In genomic region chr8:119972558-119972957, GRCm38 (mm10) we compare ENCODE assay signal across 13 mouse cellular contexts. TPM values are rescaled to one million over a fixed set of nuclear protein-coding genes. Genes with fewer than 3 reads are reported as not detected.
A peak's percentile ranks its signal among the peaks of the same experiment; 100 is the strongest.
DNase-seq lines count a peak whose midpoint lies in the region; ATAC-seq and TF ChIP-seq lines count a peak whose summit lies in the region.
"Had no signal": no experiment of that assay in that cellular context is flagged by ENCODE, and none has a peak within 500 bp of the region (broad histone marks: within the 10 kb centered on the region; RNA-seq: fewer than 3 reads in every experiment).

No protein-coding gene starts in this region.

- ATAC-seq in hindbrain, embryonic 11.5 days (ENCODE audit: low FRiP score): no peak
- no peak for ATAC-seq in liver, embryonic 13.5 days (ENCODE audit: low read depth)
- ATAC-seq in forebrain, embryonic 14.5 days: no peak
- ATAC-seq: forebrain, embryonic 16.5 days had no signal

- TF ChIP-seq CTCF in thymus, adult 2 months (IDR thresholded peaks at IDR 0.05; ENCODE audit: borderline replicate concordance, control insufficient read depth, extremely low read depth, insufficient read depth, low read length, poor library complexity): no peak

- no peak for DNase-seq in hindbrain, embryonic 10.5 days (ENCODE audit: low spot score)
- DNase-seq in hindbrain, embryonic 11.5 days (ENCODE audit: low spot score): no peak
- peak; percentile 25 for DNase-seq in thymus, adult 2 months
- DNase-seq in thymus, adult 18-20 months: no peak
- peak; percentile 9 for DNase-seq in liver, embryonic 13.5 days
- DNase-seq in yolk sac, embryonic 10.5 days (ENCODE audit: low spot score): peak; percentile 8
- no peak for DNase-seq in forebrain, embryonic 14.5 days (ENCODE audit: low spot score)
- DNase-seq in testis, postnatal 14 days (ENCODE audit: low spot score): no peak

- H3K4me1 ChIP-seq in hindbrain, embryonic 10.5 days (replicated peaks): peaks cover 15% of the 10 kb centered on the region
- H3K4me1 ChIP-seq in hindbrain, embryonic 11.5 days (replicated peaks; ENCODE audit: control insufficient read depth, insufficient read depth, low read length): no peaks in the 10 kb centered on the region
- H3K4me1 ChIP-seq in thymus, adult 2 months (replicated peaks; ENCODE audit: control insufficient read depth, insufficient read depth, low read length): peaks cover 9% of the 10 kb centered on the region
- no peaks in the 10 kb centered on the region for H3K4me1 ChIP-seq in liver, embryonic 13.5 days (replicated peaks)
- H3K4me1 ChIP-seq in forebrain, embryonic 14.5 days (ENCODE audit: control insufficient read depth, insufficient read depth, low read length): no peaks in the 10 kb centered on the region
- H3K4me1 ChIP-seq: embryonic facial prominence, embryonic 13.5 days; hindbrain, embryonic 13.5 days; midbrain, embryonic 10.5 days; neural tube, embryonic 12.5 days had no signal

- WGBS in hindbrain, embryonic 10.5 days: 80% methylated on average over 12 of the region's 12 CpGs
- 77% methylated on average over 12 of the region's 12 CpGs for WGBS in hindbrain, embryonic 11.5 days
- 15% methylated on average over 12 of the region's 12 CpGs for WGBS in thymus, adult 2 months
- 15% methylated on average over 12 of the region's 12 CpGs for WGBS in liver, embryonic 13.5 days (ENCODE audit: insufficient replicate concordance)
- 78% methylated on average over 12 of the region's 12 CpGs for WGBS in forebrain, embryonic 14.5 days

- H3K4me3 ChIP-seq in hindbrain, embryonic 10.5 days: no peak overlapping the region
- no peak overlapping the region for H3K4me3 ChIP-seq in hindbrain, embryonic 11.5 days (ENCODE audit: low read depth, low read length)
- no peak overlapping the region for H3K4me3 ChIP-seq in thymus, adult 2 months (ENCODE audit: control insufficient read depth, insufficient read depth, low read length)
- H3K4me3 ChIP-seq in liver, embryonic 13.5 days (replicated peaks): no peak overlapping the region
- no peak overlapping the region for H3K4me3 ChIP-seq in forebrain, embryonic 14.5 days (ENCODE audit: low read depth, low read length)
- H3K4me3 ChIP-seq: embryonic facial prominence, embryonic 13.5 days; hindbrain, embryonic 13.5 days; midbrain, embryonic 10.5 days; neural tube, embryonic 12.5 days had no signal

- no peaks in the 10 kb centered on the region for H3K27me3 ChIP-seq in hindbrain, embryonic 10.5 days (ENCODE audit: insufficient read depth, poor library complexity, severe bottlenecking)
- H3K27me3 ChIP-seq in hindbrain, embryonic 11.5 days (ENCODE audit: control insufficient read depth, insufficient read depth, low read length): no peaks in the 10 kb centered on the region
- H3K27me3 ChIP-seq in thymus, adult 2 months (ENCODE audit: control insufficient read depth, insufficient read depth, low read length): no peaks in the 10 kb centered on the region
- no peaks in the 10 kb centered on the region for H3K27me3 ChIP-seq in liver, embryonic 13.5 days
- no peaks in the 10 kb centered on the region for H3K27me3 ChIP-seq in forebrain, embryonic 14.5 days (replicated peaks; ENCODE audit: control insufficient read depth, insufficient read depth, low read length)
- H3K27me3 ChIP-seq: embryonic facial prominence, embryonic 13.5 days; hindbrain, embryonic 13.5 days; neural tube, embryonic 12.5 days had no signal

- no peak overlapping the region for H3K9ac ChIP-seq in hindbrain, embryonic 11.5 days (ENCODE audit: low read depth, low read length)
- no peak overlapping the region for H3K9ac ChIP-seq in liver, embryonic 13.5 days
- no peak overlapping the region for H3K9ac ChIP-seq in forebrain, embryonic 14.5 days (ENCODE audit: low read length)
- H3K9ac ChIP-seq: embryonic facial prominence, embryonic 13.5 days; hindbrain, embryonic 13.5 days; neural tube, embryonic 12.5 days had no signal

- TF ChIP-seq POLR2A in thymus, adult 2 months (IDR thresholded peaks at IDR 0.05; ENCODE audit: control insufficient read depth, extremely low read depth, insufficient read depth, low read length, poor library complexity): no peak

- H3K9me3 ChIP-seq in hindbrain, embryonic 10.5 days: peaks cover 5% of the 10 kb centered on the region
- H3K9me3 ChIP-seq in hindbrain, embryonic 11.5 days (ENCODE audit: control insufficient read depth, low read length): no peaks in the 10 kb centered on the region
- no peaks in the 10 kb centered on the region for H3K9me3 ChIP-seq in liver, embryonic 13.5 days (replicated peaks)
- no peaks in the 10 kb centered on the region for H3K9me3 ChIP-seq in forebrain, embryonic 14.5 days (replicated peaks; ENCODE audit: control insufficient read depth, low read length)
- H3K9me3 ChIP-seq: hindbrain, embryonic 13.5 days had no signal

- peaks cover 1% of the 10 kb centered on the region; the same call in 1 of the 2 replicates for H3K36me3 ChIP-seq in hindbrain, embryonic 10.5 days
- no peaks in the 10 kb centered on the region for H3K36me3 ChIP-seq in hindbrain, embryonic 11.5 days (ENCODE audit: control insufficient read depth, insufficient read depth, low read length)
- no peaks in the 10 kb centered on the region for H3K36me3 ChIP-seq in thymus, adult 2 months (ENCODE audit: control insufficient read depth, insufficient read depth, low read length)
- no peaks in the 10 kb centered on the region for H3K36me3 ChIP-seq in liver, embryonic 13.5 days
- no peaks in the 10 kb centered on the region for H3K36me3 ChIP-seq in forebrain, embryonic 14.5 days (ENCODE audit: control insufficient read depth, insufficient read depth, low read length)
- H3K36me3 ChIP-seq: embryonic facial prominence, embryonic 13.5 days; hindbrain, embryonic 13.5 days; neural tube, embryonic 12.5 days had no signal

- H3K4me2 ChIP-seq in hindbrain, embryonic 11.5 days (replicated peaks; ENCODE audit: low read depth, low read length): no peak overlapping the region
- no peak overlapping the region for H3K4me2 ChIP-seq in liver, embryonic 13.5 days
- no peak overlapping the region for H3K4me2 ChIP-seq in forebrain, embryonic 14.5 days (ENCODE audit: low read length)
- H3K4me2 ChIP-seq: embryonic facial prominence, embryonic 13.5 days; hindbrain, embryonic 13.5 days; neural tube, embryonic 12.5 days had no signal

- H3K27ac ChIP-seq in hindbrain, embryonic 10.5 days: 0 out of 2 replicates have a peak overlapping the region, but pooled peaks have one; percentile 3
- no peak overlapping the region for H3K27ac ChIP-seq in hindbrain, embryonic 11.5 days (ENCODE audit: low read depth, low read length)
- H3K27ac ChIP-seq in thymus, adult 2 months (ENCODE audit: control insufficient read depth, insufficient read depth, low read length): no peak overlapping the region
- H3K27ac ChIP-seq in liver, embryonic 13.5 days: no peak overlapping the region
- H3K27ac ChIP-seq in forebrain, embryonic 14.5 days (ENCODE audit: low read depth, low read length): no peak overlapping the region
- H3K27ac ChIP-seq: embryonic facial prominence, embryonic 13.5 days; hindbrain, embryonic 13.5 days; midbrain, embryonic 10.5 days; neural tube, embryonic 12.5 days had no signal

RNA-seq across cellular contexts. Expression of gene Crispld2, which starts 19.7 kb away (rescaled TPM):
- polyA plus RNA-seq in hindbrain, embryonic 10.5 days (2016; fragmentation: Nextera tagmentation; extraction: Ambion mirVana): 3.8 and 4.6 TPM in 2 replicates
- 2.1 and 2.6 TPM in 2 replicates for polyA plus RNA-seq in hindbrain, embryonic 11.5 days (2014; fragmentation: Nextera tagmentation; extraction: Ambion mirVana)
- 7.6 TPM in 2 replicates for polyA plus RNA-seq in thymus, adult 2 months (2012; rRNA removed)
- polyA plus RNA-seq in liver, embryonic 13.5 days (2015; fragmentation: Nextera tagmentation; extraction: Ambion mirVana): 0.74 and 0.80 TPM in 2 replicates
- polyA plus RNA-seq in forebrain, embryonic 14.5 days (2014; fragmentation: Nextera tagmentation; extraction: Ambion mirVana): 0.79 and 0.95 TPM in 2 replicates

Comparison
In these comparisons a context has a peak if more than half of its experiments do, and no peak if none do; other contexts are left out.
1. DNase-seq: peak in thymus, adult 2 months (single experiment), liver, embryonic 13.5 days (single experiment) and yolk sac, embryonic 10.5 days (single experiment); none in hindbrain, embryonic 10.5 days (single experiment), hindbrain, embryonic 11.5 days (single experiment), thymus, adult 18-20 months (0 of 2), forebrain, embryonic 14.5 days (single experiment) and testis, postnatal 14 days (single experiment).